Mouse (Mus musculus) hindbrain, embryonic 10.5 days (tissue): ENCODE measurements around the gene Wnt2. TPM values are rescaled to one million over a fixed set of nuclear protein-coding genes. Genes with fewer than 3 reads are reported as not detected.

Source experiments
- polyA plus RNA-seq: library from polyadenylated mRNA; unstranded; fragments of >200 nt; fragmentation: Nextera tagmentation; extraction: Ambion mirVana; gene quantifications from 2 replicates; pipeline ENCODE4 v1.2.1, GENCODE M21; 2016

Wnt2 gene
- polyA plus RNA-seq, 1 experiment from 2014 or later, result 1.0 TPM

Other genes starting within 250 kb of the Wnt2 start
- not detected in 2 replicates for gene Asz1, start 78.5 kb upstream of the Wnt2 start, polyA plus RNA-seq
- gene Cftr, start 140.1 kb upstream of the Wnt2 start, polyA plus RNA-seq, result 0.21 and 0.24 TPM in 2 replicates